Mouse (Mus musculus) kidney, adult 8-10 months (tissue): ENCODE data around the gene Pdik1l.

Experiments
- DNase-seq, 2 experiments: peaks; one replicate each; pipeline ENCODE4 v3.0.0; 2022

Pdik1l gene

DNA sequence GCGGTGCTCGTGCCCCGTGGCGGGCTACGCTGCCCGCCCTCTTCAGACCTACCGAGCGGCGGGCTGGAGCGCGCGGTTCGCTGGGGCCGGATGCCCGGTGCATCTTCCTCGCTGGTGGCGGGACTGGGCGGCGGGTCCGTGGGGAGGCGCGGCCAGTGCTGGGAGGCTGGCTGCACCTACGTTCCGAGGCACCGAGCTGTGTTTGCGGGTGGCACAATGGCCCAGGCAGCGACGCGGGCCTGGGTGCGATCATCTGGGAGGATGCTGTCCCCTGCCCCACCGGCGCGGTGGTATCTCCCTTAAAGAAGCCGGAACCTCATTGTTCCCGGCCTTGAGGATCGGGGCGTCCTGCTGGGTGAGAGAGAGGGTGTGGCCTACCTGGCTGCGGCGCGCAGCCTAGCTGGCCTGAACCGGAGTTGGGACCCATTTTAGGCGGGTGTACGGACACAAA lies at the start of gene Pdik1l:
TSS of gene Pdik1l (minus strand) at position 321 of the 451 bp plus-strand sequence.
- peak; percentile 71 to 73 for DNase-seq

DNA sequence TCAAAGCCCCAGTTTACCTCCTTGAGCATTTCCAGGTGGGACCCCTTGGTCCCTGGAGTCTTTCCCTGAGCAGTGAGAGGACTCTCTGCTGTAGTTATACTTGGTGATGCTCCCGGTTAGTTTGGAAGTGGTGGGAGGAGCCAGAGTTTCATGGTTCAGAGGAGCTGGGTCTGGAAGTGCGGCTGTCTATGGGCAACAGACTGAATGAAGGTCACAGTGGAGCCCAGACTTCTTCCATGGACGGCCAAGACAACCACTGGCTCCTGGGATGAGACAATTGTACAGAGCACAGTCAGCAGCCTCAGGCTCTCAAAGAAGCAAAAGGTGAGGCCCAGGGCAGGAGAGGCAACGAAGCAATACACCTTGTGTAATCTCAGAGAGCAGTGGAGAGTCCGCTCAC lies 42.6 kb upstream of the Pdik1l start:
- peak; percentile 75 to 78 for DNase-seq

DNA sequence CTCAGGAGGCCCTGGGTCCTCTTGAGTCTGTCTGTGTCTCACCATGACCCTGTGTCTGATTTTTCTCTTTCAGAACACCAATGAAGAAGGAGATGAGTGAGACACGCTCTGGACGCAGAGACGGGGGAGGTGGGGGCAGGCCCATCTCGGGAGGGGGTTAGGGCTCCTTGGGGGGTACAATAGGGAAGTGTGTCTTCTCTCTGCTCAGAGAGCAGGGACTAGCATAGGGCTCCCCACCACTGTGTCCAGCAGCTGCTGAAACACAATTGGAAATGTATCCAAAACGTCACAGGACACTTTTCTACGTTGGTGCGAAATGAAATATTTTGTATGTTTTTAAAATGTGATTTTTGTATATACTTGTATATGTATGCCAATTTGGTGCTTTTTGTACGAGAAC lies 41.1 kb upstream of the Pdik1l start:
- no peak for DNase-seq

DNA sequence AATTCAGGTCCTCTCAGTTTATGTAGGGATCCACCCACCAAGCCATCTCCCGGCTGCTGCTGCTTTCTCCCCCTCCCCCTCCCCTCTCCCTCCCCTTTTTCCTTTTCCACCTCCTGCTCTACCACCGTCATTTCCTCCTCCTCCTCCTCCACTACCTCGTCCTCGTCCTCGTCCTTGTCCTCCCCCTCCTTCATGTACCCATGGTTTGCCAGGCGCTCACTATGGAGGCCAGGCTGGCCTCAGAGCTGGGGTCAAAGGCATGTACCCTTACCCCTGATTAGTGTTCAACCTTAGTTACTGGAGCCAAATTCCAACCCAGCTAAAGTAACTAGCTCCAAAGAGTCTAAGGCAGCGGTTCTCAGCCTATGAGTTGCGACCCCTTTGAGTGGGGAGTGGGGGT lies 40.5 kb upstream of the Pdik1l start:
- peak; percentile 55 to 62 for DNase-seq

DNA sequence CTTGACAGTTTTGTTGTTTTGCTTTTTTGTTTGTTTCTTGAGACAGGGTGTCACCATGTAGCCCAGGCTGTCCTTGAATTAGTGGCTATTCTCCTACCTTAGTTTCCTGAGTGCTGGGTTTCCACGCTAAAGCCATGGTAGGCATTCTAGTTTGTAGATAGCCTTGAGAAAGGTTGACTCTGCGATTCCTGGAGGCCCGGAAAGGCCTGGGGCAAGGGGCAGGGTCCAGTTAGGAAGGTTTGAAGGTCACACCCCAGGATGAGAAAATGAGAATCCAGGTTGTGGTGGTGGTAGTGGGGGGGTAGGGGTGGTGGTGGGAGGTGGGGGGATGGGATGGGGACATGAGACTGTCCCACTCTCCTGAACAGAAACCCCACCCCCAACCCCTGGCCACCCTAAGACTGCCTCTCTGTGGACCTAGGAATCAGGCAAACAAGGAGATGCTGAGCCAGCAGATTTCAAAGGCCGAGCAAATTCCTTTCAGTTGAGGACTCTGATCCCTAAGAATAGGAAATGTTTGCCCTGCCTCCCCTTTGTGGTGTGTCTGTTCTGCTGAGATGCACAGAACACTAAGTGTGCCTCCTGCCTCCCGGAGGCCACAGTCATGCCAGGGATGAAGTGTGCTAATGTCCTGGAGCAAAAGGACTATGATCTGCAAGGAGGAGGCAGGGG lies 39.3 kb upstream of the Pdik1l start:
- peak; percentile 86 to 90 for DNase-seq

DNA sequence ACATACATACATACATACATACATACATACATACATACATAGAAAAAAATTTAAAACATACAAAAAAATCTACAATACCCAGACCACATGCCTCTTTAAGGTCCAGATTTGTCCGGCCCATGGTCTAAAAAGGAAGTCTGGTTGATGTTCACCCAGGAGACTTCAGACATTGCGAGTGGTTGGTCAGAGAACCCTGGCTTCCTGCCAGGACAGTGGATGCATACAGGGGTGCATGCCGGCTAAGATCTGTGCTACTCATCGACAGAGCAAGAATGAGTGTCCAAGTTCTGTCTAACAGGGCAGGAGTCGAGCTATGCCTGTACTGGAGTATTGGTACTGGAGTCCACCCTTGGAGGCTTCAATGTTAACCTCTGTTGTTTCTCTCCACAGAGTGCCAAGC lies 37.0 kb upstream of the Pdik1l start:
- DNase-seq = peak; percentile 84 to 89

DNA sequence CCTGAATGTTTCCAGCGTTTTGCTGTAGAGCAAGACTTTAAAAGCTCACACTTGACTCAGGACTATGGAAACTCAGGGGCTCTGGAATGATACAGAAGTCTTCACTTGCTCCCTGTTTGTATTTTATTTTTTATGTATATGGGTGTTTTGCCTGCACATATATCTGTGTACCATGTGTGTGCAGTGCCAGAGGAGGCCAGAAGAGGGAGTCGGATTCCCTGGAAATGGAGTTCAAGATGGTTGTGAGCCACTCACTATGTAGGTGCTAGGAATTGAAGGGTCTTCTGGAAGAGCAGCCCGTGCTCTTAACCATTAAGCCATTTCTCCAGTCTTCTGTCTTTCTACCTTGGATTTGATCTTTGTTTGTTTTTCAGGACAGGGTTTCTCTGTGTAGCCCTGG lies 33.8 kb upstream of the Pdik1l start:
- DNase-seq = peak in 1 of 2 experiments; percentile 39

DNA sequence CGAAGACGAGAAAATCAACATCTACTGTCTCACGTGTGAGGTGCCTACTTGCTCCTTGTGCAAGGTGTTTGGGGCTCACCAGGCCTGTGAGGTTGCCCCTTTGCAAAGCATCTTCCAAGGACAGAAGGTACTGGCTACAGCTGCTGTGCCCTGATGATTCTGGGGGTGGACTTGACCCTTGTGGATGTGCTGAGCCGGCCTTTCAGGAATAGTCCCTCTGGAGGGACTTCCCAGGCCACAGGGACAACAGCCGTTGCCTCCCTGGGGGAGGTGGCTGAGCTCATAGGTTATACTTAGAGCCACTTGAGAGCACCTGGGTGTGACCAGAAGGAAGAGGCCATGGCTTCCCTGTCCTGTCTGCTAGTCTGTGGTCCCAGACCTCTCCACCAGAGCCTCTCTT lies 32.0 kb upstream of the Pdik1l start:
- DNase-seq = no peak

DNA sequence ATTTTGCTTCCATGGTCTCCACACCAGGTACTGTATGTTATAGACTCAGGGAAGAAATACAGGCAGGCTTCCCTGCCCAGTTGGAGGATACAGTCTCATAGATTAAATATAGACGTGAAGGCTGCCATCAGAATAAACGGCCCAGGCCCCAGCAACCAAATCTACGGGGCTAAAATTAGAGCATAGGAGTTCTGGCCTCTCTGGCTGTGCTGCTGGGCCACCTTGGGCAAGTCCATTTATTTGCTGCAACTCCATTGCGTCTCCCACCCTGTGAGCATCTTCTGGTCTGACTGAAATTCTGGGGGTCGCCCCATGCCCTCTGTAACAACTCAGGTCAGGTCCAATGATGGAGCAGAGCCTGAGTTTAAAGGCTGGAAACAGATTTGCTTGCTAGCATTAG lies 31.4 kb upstream of the Pdik1l start:
- DNase-seq = no peak

DNA sequence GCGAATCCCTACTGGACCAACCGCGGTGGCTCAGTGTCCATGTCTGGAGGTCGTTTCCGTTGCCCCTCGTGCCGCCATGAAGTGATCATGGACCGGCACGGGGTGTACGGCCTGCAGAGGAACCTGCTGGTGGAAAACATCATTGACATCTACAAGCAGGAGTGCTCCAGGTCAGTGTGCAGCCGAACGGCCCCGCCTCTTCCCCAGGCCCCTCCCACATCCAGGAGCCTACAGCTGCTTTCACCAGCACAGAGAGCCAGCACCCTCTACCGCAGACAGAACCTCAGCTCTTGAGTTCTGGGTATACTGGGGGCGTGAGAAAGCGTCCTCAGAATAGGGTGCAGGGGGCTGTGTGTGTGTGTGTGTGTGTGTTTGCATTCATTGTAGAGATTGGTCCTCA lies 28.7 kb upstream of the Pdik1l start:
- peak; percentile 35 to 50 for DNase-seq

DNA sequence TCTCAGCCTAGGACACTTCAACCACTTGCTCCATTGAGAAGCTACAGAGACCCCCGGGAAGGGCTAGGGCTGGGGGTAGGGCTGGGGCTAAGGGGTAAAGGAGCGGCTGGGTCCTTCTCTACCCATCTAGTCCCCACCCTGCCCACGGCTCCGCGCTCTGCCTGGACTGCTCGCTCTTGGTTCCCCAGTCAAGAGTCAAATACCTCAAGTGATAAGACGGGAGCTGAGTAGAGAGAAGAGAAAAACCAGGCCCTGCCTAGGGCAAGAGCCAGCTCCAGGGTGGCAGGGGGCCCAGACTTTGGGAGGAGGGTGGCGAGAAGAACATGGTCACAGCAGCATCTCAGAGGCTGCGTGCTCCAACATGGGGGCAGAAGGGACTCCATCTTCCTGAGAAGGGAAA lies 27.8 kb upstream of the Pdik1l start:
- DNase-seq = no peak

DNA sequence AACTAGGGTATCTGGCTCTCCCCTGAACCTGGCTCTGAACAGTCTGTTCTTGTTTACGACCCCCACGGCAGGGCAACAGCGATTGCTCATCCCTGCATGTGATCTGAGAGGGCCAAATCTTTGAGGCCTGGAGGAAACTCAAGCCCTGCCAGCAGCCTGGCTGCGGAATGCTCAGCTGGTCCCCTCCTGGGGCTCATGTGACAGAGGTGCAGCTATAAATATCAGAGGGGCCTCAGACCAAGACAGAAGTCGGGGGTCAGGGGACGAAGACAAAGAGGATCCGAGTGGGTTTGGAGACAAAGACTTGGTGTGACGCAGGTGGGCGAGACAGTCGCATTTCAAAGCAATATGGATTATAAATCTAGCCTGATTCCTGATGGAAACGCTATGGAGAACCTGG lies 27.2 kb upstream of the Pdik1l start, which contains the start of gene Trim63:
TSS of gene Trim63 (plus strand) at position 245 of the 400 bp plus-strand sequence.
- DNase-seq = no peak

DNA sequence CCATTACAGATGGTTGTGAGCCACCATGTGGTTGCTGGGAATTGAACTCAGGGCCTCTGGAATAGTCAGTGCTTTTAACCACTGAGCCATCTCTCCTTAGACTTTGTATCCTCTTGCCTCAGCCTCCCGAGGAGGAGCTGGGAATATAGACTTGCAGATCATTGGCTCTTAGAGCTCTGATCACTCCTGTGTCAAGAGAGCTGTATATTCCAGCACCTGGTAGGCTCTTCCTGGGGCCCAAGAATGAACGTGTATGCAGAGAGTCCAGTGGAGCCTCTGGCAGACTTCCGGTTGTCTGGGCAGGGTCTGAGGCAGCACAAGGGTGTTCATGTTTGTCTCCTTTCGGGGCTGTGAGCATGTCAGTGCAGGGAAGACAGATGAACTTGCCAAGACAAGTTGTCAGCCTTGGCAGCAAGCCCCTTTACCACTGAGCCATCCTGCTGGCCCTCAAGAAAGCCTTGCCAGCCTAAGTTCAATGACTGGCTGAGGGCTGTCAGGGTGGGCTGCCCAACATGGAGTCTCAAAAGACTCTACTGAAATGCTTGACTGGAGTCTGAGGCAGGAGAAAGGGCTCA lies 26.5 kb upstream of the Pdik1l start:
- no peak for DNase-seq

DNA sequence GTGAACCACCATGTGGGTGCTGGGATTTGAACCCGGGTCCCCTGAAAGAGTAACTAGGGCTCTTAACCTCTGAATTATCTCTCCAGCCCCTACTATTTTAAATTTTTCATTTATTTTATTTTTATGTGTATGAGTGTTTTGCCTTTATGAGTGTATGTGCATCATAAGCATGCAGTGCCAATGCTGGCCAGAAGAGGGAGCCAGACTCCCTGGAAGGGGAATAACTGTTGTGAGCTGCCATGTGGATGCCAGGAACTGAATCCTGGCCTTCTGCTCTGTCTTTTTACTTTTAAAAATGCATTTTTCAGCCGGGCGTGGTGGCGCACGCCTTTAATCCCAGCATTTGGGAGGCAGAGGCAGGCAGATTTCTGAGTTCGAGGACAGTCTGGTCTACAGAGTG lies 25.2 kb upstream of the Pdik1l start:
- peak in 1 of 2 experiments; percentile 37 for DNase-seq

DNA sequence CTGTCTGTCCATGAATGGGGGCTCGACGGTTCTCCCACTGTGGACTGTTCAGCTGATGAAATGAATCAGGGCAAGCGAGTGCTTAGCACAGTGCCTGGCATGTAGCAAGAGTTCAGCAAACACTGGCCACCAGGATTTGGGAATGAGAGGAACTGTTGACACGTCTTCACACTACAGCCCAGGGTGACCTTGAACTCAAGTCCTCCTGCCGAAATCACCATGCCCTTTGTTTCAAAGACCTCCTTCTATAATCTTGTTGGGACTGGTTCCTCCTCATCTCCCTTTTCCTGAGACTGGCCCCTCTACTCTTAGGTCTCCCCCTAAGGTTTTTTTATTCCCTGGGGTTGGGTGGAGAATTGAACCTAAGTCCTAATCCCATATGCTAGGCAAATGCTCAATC lies 24.6 kb upstream of the Pdik1l start:
- no peak for DNase-seq

DNA sequence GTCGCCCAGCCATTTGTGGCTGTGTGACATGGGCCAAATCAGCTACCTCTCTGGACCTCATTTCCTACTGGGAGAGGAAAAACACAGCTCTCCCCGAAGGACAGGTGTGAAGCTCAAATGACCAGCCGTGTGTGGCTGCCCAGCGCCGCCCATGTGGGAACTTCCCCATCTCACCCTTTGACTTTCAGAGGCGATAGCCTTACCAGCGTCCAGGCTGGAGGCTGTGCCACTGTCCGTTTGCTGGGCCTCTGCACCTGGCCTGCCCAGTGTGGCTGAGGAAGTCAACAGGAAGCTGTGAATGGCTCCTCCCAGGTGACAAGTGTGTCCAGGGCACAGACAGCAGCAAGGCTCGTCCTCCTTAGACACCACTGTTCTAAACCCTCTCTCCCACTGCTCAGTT lies 24.1 kb upstream of the Pdik1l start:
- DNase-seq = no peak

DNA sequence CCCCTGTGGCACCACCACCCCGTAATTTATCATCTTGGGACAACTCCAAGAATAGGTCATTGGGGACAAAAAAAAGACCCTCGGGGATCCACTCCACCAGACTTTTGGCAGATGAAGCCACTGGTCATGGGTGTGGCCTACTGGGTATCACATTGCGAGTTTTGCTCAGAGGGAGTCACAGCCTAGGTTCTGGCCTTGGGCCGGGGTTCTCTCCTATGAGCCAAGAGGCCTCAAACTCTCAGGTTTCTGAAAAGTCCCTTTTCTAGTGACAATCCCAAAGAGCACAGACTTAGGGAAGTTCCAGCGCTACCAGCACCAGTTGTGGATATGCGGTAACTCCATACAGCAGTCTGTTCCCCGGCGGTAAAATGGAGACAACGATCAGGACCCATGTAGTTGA lies 23.0 kb upstream of the Pdik1l start:
- no peak for DNase-seq

DNA sequence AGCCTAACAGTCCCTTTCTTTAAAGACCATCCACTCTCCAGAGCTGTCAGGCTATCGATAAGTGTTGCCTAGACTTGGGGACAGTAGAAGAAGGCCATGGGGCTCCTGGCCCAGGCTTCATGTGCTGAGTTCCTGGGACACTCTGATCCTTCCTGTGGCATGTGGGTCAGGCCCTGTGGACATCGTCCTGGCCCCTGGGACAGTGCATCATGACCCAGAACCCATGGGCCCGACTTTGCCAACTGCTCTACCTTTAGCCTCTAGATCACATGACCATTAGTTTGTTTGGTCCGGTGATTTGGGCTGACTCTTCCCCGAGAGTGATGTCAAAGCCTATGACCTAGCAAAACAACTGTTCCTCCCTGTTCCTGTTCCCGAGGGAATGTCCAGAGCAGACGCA lies 22.4 kb upstream of the Pdik1l start:
- DNase-seq = peak; percentile 57 to 71

DNA sequence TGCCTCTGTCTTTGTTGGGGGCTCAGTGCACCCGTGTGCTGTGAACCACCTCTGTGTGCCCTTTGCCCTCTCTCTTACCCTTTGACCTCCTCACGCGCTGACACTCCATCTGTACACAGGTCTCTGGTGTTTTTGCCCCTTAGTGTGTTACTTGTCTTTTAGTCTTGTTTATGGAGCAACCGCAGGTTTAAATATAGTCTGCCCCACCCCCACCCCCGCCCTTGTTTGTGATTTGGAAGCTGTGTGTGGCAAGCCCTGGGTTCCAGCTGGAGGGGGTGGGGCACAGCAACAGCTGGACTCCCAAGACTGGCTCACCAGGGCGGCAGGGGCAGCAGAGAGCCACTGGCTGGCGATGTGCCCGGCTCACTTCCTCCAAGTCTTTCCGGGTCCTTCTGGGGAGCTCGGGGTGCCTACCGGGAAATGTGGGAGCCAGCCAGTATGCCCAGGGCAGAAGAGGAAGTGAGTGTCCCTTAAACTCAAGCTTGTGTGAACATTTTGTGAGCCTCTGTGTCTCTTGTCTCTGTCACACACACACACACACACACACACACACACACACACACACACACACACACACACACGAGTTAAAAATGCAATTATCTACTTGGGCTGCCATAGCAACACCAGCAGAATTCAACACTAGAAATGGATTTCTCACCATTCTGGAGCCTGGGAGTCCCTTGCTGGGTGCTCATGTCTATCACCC lies 19.8 kb upstream of the Pdik1l start:
- DNase-seq = peak; percentile 65 to 76

DNA sequence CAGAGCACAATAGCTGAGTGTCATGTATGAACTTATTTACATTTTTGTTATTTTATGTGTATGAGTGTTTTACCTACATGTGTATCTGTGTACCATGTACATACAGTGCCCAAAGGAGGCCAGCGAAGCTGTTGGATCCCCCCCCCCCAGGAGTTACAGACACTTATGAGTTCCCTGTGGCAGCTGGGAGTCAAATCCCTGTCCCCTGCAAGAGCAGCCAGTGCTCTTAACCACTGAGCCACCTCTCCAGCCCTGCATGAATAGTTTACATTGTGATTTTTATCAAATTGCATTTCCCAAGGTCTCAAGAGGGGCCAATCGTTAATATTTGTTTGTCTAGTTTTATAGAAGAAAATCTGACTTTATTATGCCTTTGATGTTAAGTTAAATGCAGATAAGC lies 19.3 kb upstream of the Pdik1l start:
- DNase-seq = no peak

DNA sequence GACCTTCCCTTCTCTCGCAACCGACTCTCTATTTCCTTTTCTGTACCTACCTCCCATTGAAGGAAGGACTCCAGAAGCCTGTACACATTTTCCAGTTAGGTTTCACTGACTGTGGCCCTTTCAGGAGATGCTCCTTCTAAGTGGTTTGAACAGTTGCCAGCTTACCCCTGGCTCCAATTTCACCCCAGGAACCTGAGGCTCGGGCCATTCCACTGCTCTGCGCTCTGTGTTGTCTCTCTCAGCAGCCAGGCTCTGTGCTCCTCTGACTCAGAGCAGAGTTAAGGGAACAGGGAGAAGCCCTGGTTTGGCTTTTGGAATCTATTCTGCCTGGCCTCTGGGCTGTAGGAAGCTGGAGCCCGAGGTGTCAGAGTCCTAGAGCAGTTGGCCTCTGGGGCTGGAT lies 14.4 kb upstream of the Pdik1l start:
- DNase-seq = no peak

DNA sequence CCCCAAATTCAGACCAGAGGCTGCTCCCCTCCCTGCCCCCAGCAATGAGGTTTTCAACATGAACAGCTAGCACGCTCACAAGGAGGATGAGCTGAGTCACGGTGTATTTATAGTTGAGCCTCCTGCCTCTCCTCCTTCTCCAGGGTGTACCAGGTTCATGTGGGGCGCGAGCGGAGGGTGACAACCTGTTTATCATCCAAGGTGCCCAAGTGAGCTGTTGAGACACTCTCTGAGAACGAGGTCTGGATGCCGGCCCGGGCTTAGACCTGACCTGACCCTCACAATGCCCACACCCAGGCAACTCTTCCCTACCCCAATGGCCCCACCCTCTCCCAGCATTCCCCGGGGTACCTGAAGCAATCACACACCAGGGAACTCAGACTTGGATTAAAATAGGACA lies 12.6 kb upstream of the Pdik1l start:
- no peak for DNase-seq

DNA sequence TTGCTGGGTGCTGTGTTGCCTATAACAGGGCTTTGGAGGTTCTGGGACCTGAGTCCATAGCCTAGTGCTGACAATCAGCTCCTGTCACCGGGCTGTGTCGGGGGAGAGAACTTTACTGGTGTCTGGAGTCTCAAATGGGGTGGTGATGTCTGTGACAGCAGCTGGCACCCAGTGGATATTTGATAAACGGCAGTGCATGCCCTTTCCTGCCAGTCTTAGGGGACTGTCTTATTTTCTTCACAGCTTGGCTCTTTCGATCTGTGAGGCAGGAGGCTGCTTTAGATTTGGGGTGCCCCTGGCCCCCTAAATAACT lies 11.8 kb upstream of the Pdik1l start:
- no peak for DNase-seq
